Mouse (Mus musculus) midbrain, embryonic 10.5 days (tissue): ENCODE measurements around the gene Tcf7l2. TPM values are rescaled to one million over a fixed set of nuclear protein-coding genes. Genes with fewer than 3 reads are reported as not detected.

Experiments
- DNase-seq: peaks from one replicate; pipeline ENCODE4 v3.0.0-alpha.2; 2017; ENCODE audit warnings: low spot score
- H3K27ac ChIP-seq: fragments of 300-500 bp; sonication (generic); replicated peaks from 2 replicates; pipeline ENCODE4 v1.5.1; 2016; ENCODE audit warnings: mild to moderate bottlenecking
- H3K27me3 ChIP-seq: fragments of 300-500 bp; sonication (generic); 2 replicates; pipeline ENCODE4 v1.6.1; 2016; ENCODE audit warnings: low read depth, mild to moderate bottlenecking; ENCODE audit not compliant: poor library complexity, severe bottlenecking
- H3K36me3 ChIP-seq: fragments of 300-500 bp; sonication (generic); 2 replicates; pipeline ENCODE4 v1.6.1; 2016; ENCODE audit warnings: mild to moderate bottlenecking, moderate library complexity
- H3K4me1 ChIP-seq: fragments of 300-500 bp; sonication (generic); 2 replicates; pipeline ENCODE4 v1.6.1; 2016
- H3K4me3 ChIP-seq: fragments of 300-500 bp; sonication (generic); 2 replicates; pipeline ENCODE4 v1.5.1; 2016; ENCODE audit warnings: mild to moderate bottlenecking, moderate library complexity
- H3K9me3 ChIP-seq: fragments of 300-500 bp; sonication (generic); replicated peaks from 2 replicates; pipeline ENCODE4 v1.6.1; 2016; ENCODE audit warnings: mild to moderate bottlenecking
- WGBS: fragments of 180-500 bp; shearing (Covaris S2); methylation state at CpG from one replicate; pipeline ENCODE4 v1.1.7; 2016; 5-methylcytosine and 5-hydroxymethylcytosine counted together
- polyA plus RNA-seq: library from polyadenylated mRNA; unstranded; fragments of >200 nt; fragmentation: Nextera tagmentation; extraction: Ambion mirVana; gene quantifications from 2 replicates; pipeline ENCODE4 v1.2.1, GENCODE M21; 2016

The Tcf7l2 gene
- polyA plus RNA-seq, 1 experiment from 2014 or later: 180 TPM

GRCm38 (mm10) chr19:55939719-55940118 is 198.1 kb downstream of the Tcf7l2 start:
- H3K27me3 ChIP-seq: no peaks in the 10 kb centered on the region
- 93% methylated on average over 4 of the region's 4 CpGs for WGBS
- no peak overlapping the region for H3K27ac ChIP-seq
- DNase-seq: no peak
- H3K4me3 ChIP-seq: no peak overlapping the region
- peaks cover 18% of the 10 kb centered on the region for H3K4me1 ChIP-seq
- H3K9me3 ChIP-seq: no peaks in the 10 kb centered on the region
- no peaks in the 10 kb centered on the region for H3K36me3 ChIP-seq

GRCm38 (mm10) chr19:55940538-55941252 is 199.1 kb downstream of the Tcf7l2 start:
- H3K4me3 ChIP-seq: no peak overlapping the region
- no peaks in the 10 kb centered on the region for H3K36me3 ChIP-seq
- no peaks in the 10 kb centered on the region for H3K9me3 ChIP-seq
- WGBS: 58% methylated on average over 11 of the region's 11 CpGs
- no peak for DNase-seq
- H3K4me1 ChIP-seq: peaks cover 16% of the 10 kb centered on the region
- H3K27me3 ChIP-seq: no peaks in the 10 kb centered on the region
- peak overlapping the region; percentile 63 for H3K27ac ChIP-seq

DNA sequence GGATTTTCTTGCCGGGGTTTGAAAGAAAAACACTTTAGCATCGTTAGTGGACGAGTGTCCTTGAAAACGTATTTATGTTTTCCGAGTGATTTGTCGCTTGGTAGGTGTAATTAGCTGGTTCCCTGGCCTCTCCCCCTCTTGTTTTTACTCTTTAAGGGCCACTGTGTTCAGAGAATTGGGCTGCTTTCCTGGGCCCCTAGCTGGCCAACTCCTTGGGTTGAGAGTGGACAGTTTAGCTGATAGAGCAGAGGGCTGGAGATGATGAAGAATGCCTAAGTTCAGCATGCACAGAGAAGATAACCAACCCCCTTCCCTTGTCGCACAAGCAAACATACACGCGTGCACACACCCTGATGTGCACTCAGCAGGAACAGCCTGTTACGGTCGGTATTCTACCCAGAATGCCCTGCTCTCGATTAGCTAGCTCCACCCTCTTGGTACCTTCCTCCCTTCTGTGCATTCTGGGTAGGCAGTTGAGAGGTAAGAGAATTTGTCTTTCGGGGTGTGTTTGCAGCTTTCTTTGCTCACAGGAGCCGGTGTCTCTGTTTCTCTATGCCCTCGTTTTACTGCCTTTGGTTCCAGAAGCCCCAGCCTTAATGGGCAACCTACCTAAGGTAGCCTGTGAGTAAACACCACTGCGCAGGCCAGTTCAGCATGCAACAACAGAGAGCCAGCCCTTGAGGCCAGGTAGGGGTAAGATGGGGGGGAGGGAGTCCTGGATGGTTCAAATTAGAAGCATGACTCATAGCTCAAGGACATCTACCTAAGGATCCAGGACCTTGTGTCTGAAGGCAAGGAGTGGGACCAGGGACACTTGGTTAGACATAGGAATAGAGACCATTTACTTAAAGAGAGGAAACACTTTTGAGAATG is 199.9 kb downstream of the Tcf7l2 start:
- DNase-seq: no peak
- H3K36me3 ChIP-seq: no peaks in the 10 kb centered on the region
- WGBS: 76% methylated on average over 16 of the region's 16 CpGs
- 0 out of 2 replicates have a peak overlapping the region, but pooled peaks have one; percentile 7 for H3K4me3 ChIP-seq
- no peaks in the 10 kb centered on the region for H3K9me3 ChIP-seq
- peak overlapping the region; percentile 63; the same call in 1 of the 2 replicates for H3K27ac ChIP-seq
- H3K4me1 ChIP-seq: peaks cover 16% of the 10 kb centered on the region
- H3K27me3 ChIP-seq: no peaks in the 10 kb centered on the region

DNA sequence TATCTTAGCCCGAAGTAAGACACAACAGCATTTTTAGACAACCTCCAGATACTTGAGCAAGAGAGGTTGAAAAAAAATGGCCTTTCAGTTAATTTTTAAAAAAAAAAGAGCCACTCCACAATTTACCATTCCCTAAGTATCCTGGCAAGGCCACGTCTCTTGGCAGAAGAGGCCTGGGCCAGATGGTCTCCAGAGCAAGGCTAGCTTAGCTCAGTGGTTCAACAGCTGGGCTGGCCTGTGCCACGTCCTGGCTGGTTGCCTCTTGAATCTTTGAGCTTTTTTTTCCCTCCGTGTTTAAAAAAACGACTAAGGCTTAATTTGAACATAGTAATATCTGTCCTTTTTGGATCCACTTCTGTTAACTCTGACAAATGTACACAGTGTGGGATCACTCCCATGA is 209.8 kb downstream of the Tcf7l2 start:
- peaks cover 15% of the 10 kb centered on the region for H3K4me1 ChIP-seq
- H3K4me3 ChIP-seq: no peak overlapping the region
- H3K27me3 ChIP-seq: no peaks in the 10 kb centered on the region
- DNase-seq: no peak
- no peak overlapping the region for H3K27ac ChIP-seq
- 88% methylated on average over 5 of the region's 5 CpGs for WGBS
- H3K36me3 ChIP-seq: no peaks in the 10 kb centered on the region
- H3K9me3 ChIP-seq: no peaks in the 10 kb centered on the region

DNA sequence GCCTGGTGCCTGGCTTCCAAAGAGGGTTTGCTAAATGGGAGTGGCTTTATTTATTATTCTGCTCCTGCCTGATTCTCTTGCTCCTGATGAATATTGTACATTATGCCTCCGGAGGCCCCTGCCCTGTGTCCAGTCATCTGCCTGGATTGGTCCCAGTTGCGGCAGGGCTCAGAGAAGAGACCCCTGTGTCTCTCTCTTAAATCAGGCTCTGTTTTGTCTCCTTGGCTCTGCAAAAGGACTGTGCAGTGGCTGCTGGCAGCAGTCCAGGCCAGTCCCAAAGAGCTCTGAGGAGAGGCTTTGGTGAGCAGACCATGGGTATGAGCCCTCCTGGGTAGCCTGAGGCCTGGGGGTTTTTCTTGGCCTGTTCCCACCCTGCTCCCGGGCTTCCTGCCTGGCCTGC is 211.6 kb downstream of the Tcf7l2 start:
- no peak for DNase-seq
- 0 out of 2 replicates have a peak overlapping the region, but pooled peaks have one; percentile 52 for H3K27ac ChIP-seq

GRCm38 (mm10) chr19:55955126-55955525 is 213.5 kb downstream of the Tcf7l2 start:
- Histone ChIP-seq H3K9me3 (peaks cover 10% of the 10 kb centered on the region), H3K4me1 (peaks cover 6% of the 10 kb centered on the region; the same call in 1 of the 2 replicates), H3K27me3 (no peaks in the 10 kb centered on the region), H3K27ac (no peak overlapping the region), H3K36me3 (no peaks in the 10 kb centered on the region), H3K4me3 (no peak overlapping the region)
- no peak for DNase-seq
- WGBS: 80% methylated on average over 3 of the region's 3 CpGs

More for the DNA sequence above, 211.6 kb downstream of the Tcf7l2 start:
- Histone ChIP-seq H3K36me3 (no peaks in the 10 kb centered on the region), H3K4me3 (no peak overlapping the region), H3K4me1 (peaks cover 15% of the 10 kb centered on the region), H3K9me3 (no peaks in the 10 kb centered on the region), H3K27me3 (no peaks in the 10 kb centered on the region)
- 83% methylated on average over 3 of the region's 3 CpGs for WGBS

GRCm38 (mm10) chr19:55956745-55957144 is 215.1 kb downstream of the Tcf7l2 start:
- H3K4me3 ChIP-seq: no peak overlapping the region
- H3K36me3 ChIP-seq: no peaks in the 10 kb centered on the region
- H3K27me3 ChIP-seq: no peaks in the 10 kb centered on the region
- H3K27ac ChIP-seq: no peak overlapping the region
- peaks cover 5% of the 10 kb centered on the region; the same call in 1 of the 2 replicates for H3K4me1 ChIP-seq
- WGBS: 91% methylated on average over 6 of the region's 6 CpGs
- peaks cover 13% of the 10 kb centered on the region for H3K9me3 ChIP-seq
- DNase-seq: no peak

- H3K4me3 ChIP-seq: no peak overlapping the region
- no peaks in the 10 kb centered on the region for H3K36me3 ChIP-seq
- 0 out of 2 replicates have a peak, but pooled peaks cover 3% of the 10 kb centered on the region for H3K4me1 ChIP-seq
- DNase-seq: no peak
- H3K27me3 ChIP-seq: peaks cover 9% of the 10 kb centered on the region
- H3K27ac ChIP-seq: no peak overlapping the region
- 98% methylated on average over 3 of the region's 3 CpGs for WGBS
- peaks cover 18% of the 10 kb centered on the region for H3K9me3 ChIP-seq
Measured at GRCm38 (mm10) chr19:55964421-55964820, 222.8 kb downstream of the Tcf7l2 start.

GRCm38 (mm10) chr19:55966066-55966465 is 224.4 kb downstream of the Tcf7l2 start:
- peaks cover 16% of the 10 kb centered on the region for H3K4me1 ChIP-seq
- H3K27me3 ChIP-seq: peaks cover 16% of the 10 kb centered on the region
- peaks cover 10% of the 10 kb centered on the region; the same call in 1 of the 2 replicates for H3K9me3 ChIP-seq
- H3K27ac ChIP-seq: no peak overlapping the region
- 47% methylated on average over 7 of the region's 7 CpGs for WGBS
- no peaks in the 10 kb centered on the region for H3K36me3 ChIP-seq
- H3K4me3 ChIP-seq: no peak overlapping the region
- no peak for DNase-seq

GRCm38 (mm10) chr19:55969929-55970531 is 228.4 kb downstream of the Tcf7l2 start:
- DNase-seq: peak; percentile 16
- H3K4me3 ChIP-seq: no peak overlapping the region
- H3K27ac ChIP-seq: peak overlapping the region; percentile 60
- no peaks in the 10 kb centered on the region for H3K36me3 ChIP-seq
- H3K27me3 ChIP-seq: peaks cover 21% of the 10 kb centered on the region
- no peaks in the 10 kb centered on the region for H3K9me3 ChIP-seq
- peaks cover 16% of the 10 kb centered on the region for H3K4me1 ChIP-seq
- 30% methylated on average over 14 of the region's 14 CpGs for WGBS

DNA sequence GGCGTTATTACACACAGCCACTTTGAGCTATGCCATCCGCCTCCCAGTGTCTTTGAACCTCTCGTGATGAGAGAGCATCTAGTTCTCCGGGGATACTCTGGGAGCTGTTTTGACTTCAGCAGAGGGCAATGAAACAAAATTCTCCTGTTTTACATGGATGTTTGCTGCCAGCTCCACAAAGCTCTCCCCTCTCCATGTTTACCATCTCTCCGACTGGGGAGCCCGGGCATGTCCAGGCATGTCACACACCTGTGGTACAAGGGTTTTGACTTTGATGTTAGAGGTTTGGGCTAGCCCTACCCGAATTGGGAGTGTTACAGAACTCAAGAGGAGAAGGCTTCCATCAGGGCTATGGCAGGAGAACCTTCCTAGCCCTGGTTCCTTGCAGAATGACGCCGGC is 234.5 kb downstream of the Tcf7l2 start:
- no peak overlapping the region for H3K4me3 ChIP-seq

More for the DNA sequence above, 234.5 kb downstream of the Tcf7l2 start:
- Histone ChIP-seq H3K4me1 (no peaks in the 10 kb centered on the region), H3K27me3 (0 out of 2 replicates have a peak, but pooled peaks cover 5% of the 10 kb centered on the region), H3K27ac (no peak overlapping the region), H3K9me3 (no peaks in the 10 kb centered on the region), H3K36me3 (no peaks in the 10 kb centered on the region)
- DNase-seq: no peak
- WGBS: 95% methylated on average over 9 of the region's 9 CpGs
